Mouse (Mus musculus): ENCODE measurements around the gene Ncoa4. TPM values are rescaled to one million over a fixed set of nuclear protein-coding genes. Genes with fewer than 3 reads are reported as not detected.

Ncoa4 gene
- polyA plus RNA-seq, 1 experiment from 2014 or later: 97.2 TPM

- ATAC-seq (replicated peaks; ENCODE audit: low FRiP score, low read depth): no peak
- DNase-seq (ENCODE audit: low spot score): no peak
These were observed 14.3 kb upstream of the Ncoa4 start for GRCm38 (mm10) chr14:32145401-32145800.

GRCm38 (mm10) chr14:32145809-32146511 is 13.7 kb upstream of the Ncoa4 start:
- no peak overlapping the region for H3K4me2 ChIP-seq (ENCODE audit: low read length)
- no peak overlapping the region for H3K9ac ChIP-seq (ENCODE audit: low read depth, low read length)
- H3K4me3 ChIP-seq (replicated peaks; ENCODE audit: low read depth, low read length): no peak overlapping the region
- no peaks in the 10 kb centered on the region for H3K4me1 ChIP-seq (replicated peaks; ENCODE audit: insufficient read depth, low read length)
- DNase-seq (ENCODE audit: low spot score) (peak; percentile 44), ATAC-seq (replicated peaks; ENCODE audit: low FRiP score, low read depth) (no peak)
- H3K27me3 ChIP-seq (ENCODE audit: insufficient read depth, low read length): no peaks in the 10 kb centered on the region
- H3K27ac ChIP-seq: no peak overlapping the region
- H3K36me3 ChIP-seq (ENCODE audit: insufficient read depth, low read length): no peaks in the 10 kb centered on the region
- no peak for TF ChIP-seq CTCF (IDR thresholded peaks at IDR 0.05; ENCODE audit: low read depth)
- WGBS: 56% methylated on average over 7 of the region's 7 CpGs
- no peaks in the 10 kb centered on the region for H3K9me3 ChIP-seq (replicated peaks; ENCODE audit: low read length)

More at GRCm38 (mm10) chr14:32145401-32145800, 14.3 kb upstream of the Ncoa4 start:
- Histone ChIP-seq H3K36me3 (ENCODE audit: insufficient read depth, low read length) (no peaks in the 10 kb centered on the region), H3K9me3 (replicated peaks; ENCODE audit: low read length) (no peaks in the 10 kb centered on the region), H3K4me3 (replicated peaks; ENCODE audit: low read depth, low read length) (no peak overlapping the region), H3K9ac (ENCODE audit: low read depth, low read length) (no peak overlapping the region), H3K27ac (no peak overlapping the region), H3K4me1 (replicated peaks; ENCODE audit: insufficient read depth, low read length) (no peaks in the 10 kb centered on the region), H3K4me2 (ENCODE audit: low read length) (no peak overlapping the region), H3K27me3 (ENCODE audit: insufficient read depth, low read length) (no peaks in the 10 kb centered on the region)
- no peak for TF ChIP-seq CTCF (IDR thresholded peaks at IDR 0.05; ENCODE audit: low read depth)
- 43% methylated on average over 4 of the region's 4 CpGs for WGBS

DNA sequence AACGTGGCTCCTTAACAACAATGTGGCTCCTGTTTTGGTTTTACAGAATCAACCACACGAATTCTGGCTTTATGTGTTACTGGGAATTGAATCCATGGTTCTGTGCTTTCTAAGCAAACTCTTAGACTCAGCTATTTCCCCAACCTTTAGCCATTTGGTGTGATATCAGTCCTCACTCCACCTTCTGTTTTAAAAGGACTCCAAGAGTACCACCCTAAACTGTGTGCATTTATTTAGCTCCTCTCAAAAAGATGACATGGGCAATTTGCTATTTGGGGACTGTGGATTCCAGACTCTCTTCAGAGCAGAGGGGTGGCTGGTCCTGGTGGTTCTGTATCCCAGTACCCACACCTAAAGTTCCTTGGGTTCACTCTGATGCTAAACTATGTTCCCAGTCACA is 13.1 kb upstream of the Ncoa4 start:
- Histone ChIP-seq H3K9me3 (replicated peaks; ENCODE audit: low read length) (no peaks in the 10 kb centered on the region), H3K27me3 (ENCODE audit: insufficient read depth, low read length) (no peaks in the 10 kb centered on the region), H3K27ac (no peak overlapping the region), H3K9ac (ENCODE audit: low read depth, low read length) (no peak overlapping the region), H3K36me3 (ENCODE audit: insufficient read depth, low read length) (no peaks in the 10 kb centered on the region), H3K4me2 (ENCODE audit: low read length) (no peak overlapping the region), H3K4me3 (replicated peaks; ENCODE audit: low read depth, low read length) (no peak overlapping the region), H3K4me1 (replicated peaks; ENCODE audit: insufficient read depth, low read length) (no peaks in the 10 kb centered on the region)
- DNase-seq (ENCODE audit: low spot score) (no peak), ATAC-seq (replicated peaks; ENCODE audit: low FRiP score, low read depth) (no peak)
- no peak for TF ChIP-seq CTCF (IDR thresholded peaks at IDR 0.05; ENCODE audit: low read depth)
- WGBS: 67% methylated on average over 2 of the region's 2 CpGs

GRCm38 (mm10) chr14:32150872-32151271 is 8.8 kb upstream of the Ncoa4 start:
- DNase-seq (ENCODE audit: low spot score) (no peak), ATAC-seq (replicated peaks; ENCODE audit: low FRiP score, low read depth) (no peak)
- 82% methylated on average over 2 of the region's 2 CpGs for WGBS
- no peak overlapping the region for H3K4me2 ChIP-seq (ENCODE audit: low read length)
- no peak overlapping the region for H3K27ac ChIP-seq
- H3K9me3 ChIP-seq (replicated peaks; ENCODE audit: low read length): no peaks in the 10 kb centered on the region
- H3K27me3 ChIP-seq (ENCODE audit: insufficient read depth, low read length): no peaks in the 10 kb centered on the region
- H3K9ac ChIP-seq (ENCODE audit: low read depth, low read length): no peak overlapping the region
- no peaks in the 10 kb centered on the region for H3K36me3 ChIP-seq (ENCODE audit: insufficient read depth, low read length)
- TF ChIP-seq CTCF (IDR thresholded peaks at IDR 0.05; ENCODE audit: low read depth): peak; percentile 42; the same call in 1 of the 2 replicates
- no peaks in the 10 kb centered on the region for H3K4me1 ChIP-seq (replicated peaks; ENCODE audit: insufficient read depth, low read length)
- H3K4me3 ChIP-seq (replicated peaks; ENCODE audit: low read depth, low read length): no peak overlapping the region

GRCm38 (mm10) chr14:32152243-32152965 is 7.3 kb upstream of the Ncoa4 start:
- Histone ChIP-seq H3K9me3 (replicated peaks; ENCODE audit: low read length) (no peaks in the 10 kb centered on the region), H3K36me3 (ENCODE audit: insufficient read depth, low read length) (no peaks in the 10 kb centered on the region), H3K4me1 (replicated peaks; ENCODE audit: insufficient read depth, low read length) (no peaks in the 10 kb centered on the region), H3K27ac (no peak overlapping the region), H3K27me3 (ENCODE audit: insufficient read depth, low read length) (no peaks in the 10 kb centered on the region), H3K4me2 (ENCODE audit: low read length) (no peak overlapping the region), H3K9ac (ENCODE audit: low read depth, low read length) (no peak overlapping the region), H3K4me3 (replicated peaks; ENCODE audit: low read depth, low read length) (no peak overlapping the region)
- TF ChIP-seq CTCF (IDR thresholded peaks at IDR 0.05; ENCODE audit: low read depth): no peak
- DNase-seq (ENCODE audit: low spot score): no peak
- ATAC-seq (replicated peaks; ENCODE audit: low FRiP score, low read depth): no peak
- 85% methylated on average over 18 of the region's 18 CpGs for WGBS

DNA sequence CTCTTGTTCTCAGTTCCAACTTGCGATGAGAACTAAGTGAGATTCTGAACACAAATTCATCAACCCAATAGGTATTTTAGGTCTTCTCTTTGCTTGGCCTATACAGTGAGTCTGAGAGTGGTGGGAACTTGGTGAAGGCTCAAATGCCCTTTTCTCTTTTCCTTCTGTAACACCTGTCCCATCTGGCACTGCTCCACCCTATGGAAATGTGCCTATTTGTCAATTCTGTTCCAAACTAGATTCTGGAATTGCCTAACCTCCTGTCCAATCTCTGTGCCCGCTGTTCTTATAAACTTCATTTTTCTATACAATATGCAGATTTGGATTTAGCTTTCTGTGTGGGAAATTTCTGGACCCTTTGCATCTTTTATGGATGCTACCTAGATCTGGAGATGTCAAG is 6.5 kb upstream of the Ncoa4 start:
- Histone ChIP-seq H3K4me2 (ENCODE audit: low read length) (no peak overlapping the region), H3K4me3 (replicated peaks; ENCODE audit: low read depth, low read length) (no peak overlapping the region), H3K4me1 (replicated peaks; ENCODE audit: insufficient read depth, low read length) (no peaks in the 10 kb centered on the region), H3K27me3 (ENCODE audit: insufficient read depth, low read length) (no peaks in the 10 kb centered on the region), H3K9me3 (replicated peaks; ENCODE audit: low read length) (no peaks in the 10 kb centered on the region), H3K9ac (ENCODE audit: low read depth, low read length) (no peak overlapping the region), H3K27ac (no peak overlapping the region), H3K36me3 (ENCODE audit: insufficient read depth, low read length) (no peaks in the 10 kb centered on the region)
- 95% methylated on average over 2 of the region's 2 CpGs for WGBS
- DNase-seq (ENCODE audit: low spot score) (no peak), ATAC-seq (replicated peaks; ENCODE audit: low FRiP score, low read depth) (no peak)
- no peak for TF ChIP-seq CTCF (IDR thresholded peaks at IDR 0.05; ENCODE audit: low read depth)
